Mouse (Mus musculus) liver, embryonic 16.5 days (tissue): ENCODE measurements around the gene Vmn1r18. TPM values are rescaled to one million over a fixed set of nuclear protein-coding genes. Genes with fewer than 3 reads are reported as not detected.
"Not testable (repeated sequence)": the region's sequence is repeated elsewhere in the genome, so short reads cannot be mapped to it uniquely, and the experiment has no call there.

Source experiments
- ATAC-seq: fragments of 200-750 bp; cut with Nextera tagmentation; 2 replicates; pipeline ENCODE4 v1.8.0; 2017; ENCODE audit warnings: low read depth, mild to moderate bottlenecking, moderate number of reproducible peaks, moderate library complexity
- H3K27ac ChIP-seq: fragments of 300-500 bp; sonication (generic); 2 replicates; pipeline ENCODE4 v1.5.1; 2014; ENCODE audit warnings: mild to moderate bottlenecking, low read length
- H3K27me3 ChIP-seq: fragments of 300-500 bp; sonication (generic); 2 replicates; pipeline ENCODE4 v1.6.1; 2014; ENCODE audit warnings: low read depth, low read length, mixed read lengths; ENCODE audit not compliant: control insufficient read depth, insufficient read depth
- H3K36me3 ChIP-seq: fragments of 300-500 bp; sonication (generic); 2 replicates; pipeline ENCODE4 v1.6.1; 2014; ENCODE audit warnings: mild to moderate bottlenecking; ENCODE audit not compliant: control insufficient read depth, insufficient read depth
- H3K4me1 ChIP-seq: fragments of 300-500 bp; sonication (generic); 2 replicates; pipeline ENCODE4 v1.6.1; 2014; ENCODE audit warnings: low read depth, low read length, mixed read lengths; ENCODE audit not compliant: control insufficient read depth
- H3K4me2 ChIP-seq: fragments of 300-500 bp; sonication (generic); 2 replicates; pipeline ENCODE4 v1.6.1; 2014; ENCODE audit warnings: low read depth, low read length, mixed read lengths
- H3K4me3 ChIP-seq: fragments of 300-500 bp; sonication (generic); 2 replicates; pipeline ENCODE4 v1.5.1; 2014; ENCODE audit warnings: low read depth, mild to moderate bottlenecking, low read length
- H3K9ac ChIP-seq: fragments of 300-500 bp; sonication (generic); 2 replicates; pipeline ENCODE4 v1.6.1; 2014; ENCODE audit warnings: low read depth, low read length
- H3K9me3 ChIP-seq: fragments of 300-500 bp; sonication (generic); replicated peaks from 2 replicates; pipeline ENCODE4 v1.6.1; 2016; ENCODE audit warnings: low read length; ENCODE audit not compliant: control insufficient read depth
- WGBS: fragments of 180-500 bp; shearing (Covaris S2); extraction: QIAGEN DNeasy Blood & Tissue Kit; methylation state at CpG from one replicate; pipeline ENCODE4 v1.1.7; 2014; ENCODE audit not compliant: insufficient replicate concordance; 5-methylcytosine and 5-hydroxymethylcytosine counted together
- polyA plus RNA-seq: library from polyadenylated mRNA; unstranded; fragments of >200 nt; fragmentation: Nextera tagmentation; extraction: Ambion mirVana; gene quantifications from 2 replicates; pipeline ENCODE4 v1.2.1, GENCODE M21; 2015

The Vmn1r18 gene
- polyA plus RNA-seq, result not detected in 2 replicates

- no peaks in the 10 kb centered on the region for H3K27me3 ChIP-seq
- H3K4me1 ChIP-seq, result no peaks in the 10 kb centered on the region
- H3K27ac ChIP-seq, result no peak within 1 kb of the TSS
- no peaks in the 10 kb centered on the region for H3K9me3 ChIP-seq
- no peak within 1 kb of the TSS for H3K4me3 ChIP-seq
- H3K4me2 ChIP-seq, result no peak within 1 kb of the TSS
- H3K9ac ChIP-seq, result no peak within 1 kb of the TSS
- H3K36me3 ChIP-seq, result no peaks in the 10 kb centered on the region
- ATAC-seq, result no peak
Measured at GRCm38 (mm10) chr6:57395683-57396082, at the start of gene Vmn1r18. TSS of gene Vmn1r18 (minus strand) at chr6:57395783.

DNA sequence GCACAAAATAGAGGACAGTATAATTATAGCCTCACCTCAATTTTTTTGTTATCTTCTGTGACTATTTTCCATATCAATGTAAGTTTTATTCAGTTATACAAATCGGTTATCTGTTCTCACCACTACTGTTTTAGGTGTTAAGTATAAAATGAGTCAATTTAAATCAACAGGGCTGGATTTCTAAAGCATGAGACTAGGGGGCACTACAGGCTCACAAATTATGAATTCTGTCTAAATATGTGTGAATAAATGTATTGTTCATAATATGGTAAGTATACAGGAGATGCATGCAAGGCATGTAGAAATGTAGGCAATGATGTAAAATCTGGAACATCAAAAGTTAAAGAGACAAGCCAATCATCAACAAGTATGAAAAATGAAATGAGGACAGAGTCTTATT, 35.6 kb upstream of the Vmn1r18 start:
- H3K36me3 ChIP-seq, result no peaks in the 10 kb centered on the region
- H3K4me1 ChIP-seq, result no peaks in the 10 kb centered on the region
- 44% methylated on average over 1 of the region's 1 CpGs for WGBS
- H3K9ac ChIP-seq, result no peak overlapping the region
- ATAC-seq, result no peak
- H3K9me3 ChIP-seq, result no peaks in the 10 kb centered on the region
- no peaks in the 10 kb centered on the region for H3K27me3 ChIP-seq
- H3K4me3 ChIP-seq, result no peak overlapping the region
- no peak overlapping the region for H3K4me2 ChIP-seq
- H3K27ac ChIP-seq, result no peak overlapping the region

- Histone ChIP-seq H3K36me3 (no peaks in the 10 kb centered on the region), H3K4me3 (no peak within 1 kb of the TSS), H3K4me1 (no peaks in the 10 kb centered on the region), H3K9ac (no peak within 1 kb of the TSS), H3K27me3 (no peaks in the 10 kb centered on the region), H3K9me3 (no peaks in the 10 kb centered on the region), H3K4me2 (no peak within 1 kb of the TSS), H3K27ac (no peak within 1 kb of the TSS)
- ATAC-seq, result no peak
- 31% methylated on average over 1 of the region's 1 CpGs for WGBS
Measured at GRCm38 (mm10) chr6:57428630-57429029, 33.0 kb upstream of the Vmn1r18 start, which contains the start of gene Vmn1r20. TSS of gene Vmn1r20 (plus strand) at chr6:57428930.

DNA sequence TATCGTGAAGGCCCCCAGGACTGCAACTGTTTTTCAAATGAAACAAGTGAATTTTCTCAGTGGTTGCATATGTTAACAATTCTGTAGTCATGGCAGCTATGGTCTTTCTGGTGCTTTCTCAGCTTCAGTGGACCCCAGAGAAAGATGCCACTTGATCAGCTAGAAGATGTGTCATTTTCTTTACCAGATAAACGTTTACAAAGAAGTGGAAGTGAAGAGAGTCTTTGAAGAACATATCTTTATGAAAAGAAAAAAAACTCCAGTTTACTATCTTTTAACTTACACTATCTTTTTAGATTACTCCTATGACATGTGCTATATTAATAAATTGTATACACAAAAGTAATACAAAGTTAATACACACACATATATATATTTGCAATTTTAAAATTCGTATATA, 7.9 kb upstream of the Vmn1r18 start, which contains the start of gene Vmn1r19:
Vmn1r19 (plus strand) TSS at position 301 of the 400 bp plus-strand sequence.
- not testable (repeated sequence) for H3K27ac ChIP-seq, ATAC-seq, H3K27me3 ChIP-seq, H3K36me3 ChIP-seq, H3K9ac ChIP-seq, H3K9me3 ChIP-seq, H3K4me3 ChIP-seq, H3K4me1 ChIP-seq, H3K4me2 ChIP-seq
- WGBS, result 37% methylated on average over 3 of the region's 3 CpGs

DNA sequence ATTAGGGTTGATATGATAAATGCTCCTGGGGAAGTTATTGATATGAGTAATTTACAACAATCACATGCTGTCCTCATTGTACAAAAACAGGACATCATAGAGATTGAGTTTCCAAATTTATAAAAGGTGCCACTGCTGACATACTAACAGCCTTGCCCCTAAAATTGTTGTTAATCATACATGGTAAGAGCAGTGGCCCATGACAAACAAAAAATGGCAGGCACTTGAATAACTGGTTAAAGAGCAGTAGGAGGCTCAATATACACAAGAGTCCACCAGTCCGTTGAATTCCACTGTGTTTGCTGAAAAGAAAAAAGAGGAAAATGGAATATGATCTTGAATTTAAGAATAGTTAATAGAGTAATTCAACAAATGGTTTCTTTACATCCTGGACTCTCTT, 28.1 kb downstream of the Vmn1r18 start:
- no peak for ATAC-seq
- Histone ChIP-seq H3K9ac (no peak overlapping the region), H3K4me3 (no peak overlapping the region), H3K27ac (no peak overlapping the region), H3K36me3 (no peaks in the 10 kb centered on the region), H3K27me3 (no peaks in the 10 kb centered on the region), H3K4me2 (no peak overlapping the region), H3K4me1 (no peaks in the 10 kb centered on the region), H3K9me3 (no peaks in the 10 kb centered on the region)
- 58% methylated on average over 1 of the region's 1 CpGs for WGBS

- H3K9me3 ChIP-seq, H3K4me2 ChIP-seq, H3K36me3 ChIP-seq, H3K27me3 ChIP-seq, H3K27ac ChIP-seq, H3K4me1 ChIP-seq, H3K4me3 ChIP-seq, H3K9ac ChIP-seq, ATAC-seq: not testable (repeated sequence)
- WGBS, result 71% methylated on average over 1 of the region's 1 CpGs
Measured at GRCm38 (mm10) chr6:57365866-57366265, 29.7 kb downstream of the Vmn1r18 start.

DNA sequence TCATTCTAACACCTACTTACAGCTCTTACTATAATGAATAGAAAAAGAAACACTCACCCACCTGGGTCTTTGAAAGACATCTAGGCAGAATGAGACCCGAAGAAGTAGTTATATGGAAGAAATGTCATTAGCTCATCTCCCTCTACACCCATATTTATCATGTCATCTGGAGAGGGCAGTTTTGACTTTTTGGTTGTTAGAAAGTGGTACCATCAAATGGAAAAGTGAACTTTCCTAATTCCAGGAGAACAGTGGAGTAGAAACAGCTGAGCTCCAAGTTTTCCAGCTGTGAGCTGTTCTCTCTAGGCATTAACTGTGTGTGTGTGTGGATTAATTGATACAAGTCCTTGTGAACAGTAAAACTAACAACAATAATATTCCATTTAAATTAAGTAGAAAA, 32.0 kb downstream of the Vmn1r18 start, which contains the start of gene Vmn1r17:
Vmn1r17 (minus strand) TSS at position 101 of the 400 bp plus-strand sequence.
- Histone ChIP-seq H3K27ac (no peak within 1 kb of the TSS), H3K27me3 (no peaks in the 10 kb centered on the region), H3K9me3 (no peaks in the 10 kb centered on the region), H3K9ac (no peak within 1 kb of the TSS), H3K4me1 (no peaks in the 10 kb centered on the region), H3K4me3 (no peak within 1 kb of the TSS), H3K36me3 (no peaks in the 10 kb centered on the region), H3K4me2 (no peak within 1 kb of the TSS)
- no peak for ATAC-seq
- WGBS, result 58% methylated on average over 1 of the region's 1 CpGs

DNA sequence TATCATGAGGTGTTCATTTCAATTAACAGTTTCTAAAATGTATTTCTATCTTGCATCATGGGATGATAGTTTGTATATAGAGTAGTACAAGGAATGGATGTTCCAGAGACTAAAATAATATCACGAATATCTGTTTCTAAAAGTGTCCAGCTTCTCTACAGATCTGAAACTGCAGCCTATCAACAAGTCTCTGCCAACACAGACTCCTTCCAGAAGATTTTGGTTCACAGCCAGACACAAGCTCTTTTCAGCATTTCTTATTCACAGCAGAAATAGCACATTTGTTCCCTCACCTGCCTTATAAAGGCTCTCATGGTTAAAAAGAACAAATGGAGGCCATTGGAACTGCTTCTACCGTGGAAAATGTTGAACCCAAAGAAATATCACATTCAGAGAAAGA, 38.7 kb downstream of the Vmn1r18 start:
- 43% methylated on average over 2 of the region's 2 CpGs for WGBS
- H3K9ac ChIP-seq, result no peak overlapping the region
- no peaks in the 10 kb centered on the region for H3K36me3 ChIP-seq
- no peak for ATAC-seq
- H3K4me3 ChIP-seq, result no peak overlapping the region
- H3K27ac ChIP-seq, result no peak overlapping the region
- no peaks in the 10 kb centered on the region for H3K4me1 ChIP-seq
- H3K4me2 ChIP-seq, result no peak overlapping the region
- no peaks in the 10 kb centered on the region for H3K9me3 ChIP-seq
- H3K27me3 ChIP-seq, result no peaks in the 10 kb centered on the region

DNA sequence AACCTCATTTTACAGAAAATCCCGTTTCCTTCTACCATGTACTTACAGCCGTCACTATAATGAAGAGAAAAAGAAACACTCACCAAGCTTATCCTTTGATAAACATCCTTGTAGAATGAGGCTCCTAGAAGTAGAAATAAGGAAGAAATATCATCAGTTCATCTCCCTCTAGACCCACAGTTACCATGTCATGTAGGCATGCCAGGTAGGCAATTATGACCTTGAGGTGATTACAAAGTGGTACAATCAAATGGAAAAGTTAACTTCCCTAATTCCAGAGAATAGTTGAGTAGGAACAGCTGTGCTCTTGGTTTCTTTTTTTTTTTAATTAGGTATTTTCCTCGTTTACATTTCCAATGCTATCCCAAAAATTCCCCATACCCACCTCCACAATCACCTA, 66.2 kb downstream of the Vmn1r18 start, which contains the start of gene Vmn1r16:
Vmn1r16 (minus strand) TSS at position 101 of the 400 bp plus-strand sequence.
- no peak for ATAC-seq
- no peaks in the 10 kb centered on the region for H3K4me1 ChIP-seq

More for the DNA sequence above, 66.2 kb downstream of the Vmn1r18 start, which contains the start of gene Vmn1r16:
- Histone ChIP-seq H3K9me3 (no peaks in the 10 kb centered on the region), H3K27ac (no peak within 1 kb of the TSS), H3K4me3 (no peak within 1 kb of the TSS), H3K36me3 (no peaks in the 10 kb centered on the region), H3K9ac (no peak within 1 kb of the TSS), H3K27me3 (no peaks in the 10 kb centered on the region), H3K4me2 (no peak within 1 kb of the TSS)
- 45% methylated on average over 3 of the region's 3 CpGs for WGBS
